Mouse (Mus musculus) kidney, embryonic 16.5 days (tissue): ENCODE measurements around the gene Lgsn. TPM values are rescaled to one million over a fixed set of nuclear protein-coding genes. Genes with fewer than 3 reads are reported as not detected.

Source experiments
- ATAC-seq: fragments of 200-750 bp; cut with Nextera tagmentation; 2 replicates; pipeline ENCODE4 v1.8.0; 2017; ENCODE audit warnings: moderate TSS enrichment; ENCODE audit not compliant: low FRiP score, low TSS enrichment
- H3K27ac ChIP-seq: fragments of 300-500 bp; sonication (generic); 2 replicates; pipeline ENCODE4 v1.5.1; 2014; ENCODE audit warnings: low read length
- H3K27me3 ChIP-seq: fragments of 300-500 bp; sonication (generic); 2 replicates; pipeline ENCODE4 v1.6.1; 2014; ENCODE audit warnings: low read length, control low read depth, mixed read lengths; ENCODE audit not compliant: insufficient read depth
- H3K36me3 ChIP-seq: fragments of 300-500 bp; sonication (generic); 2 replicates; pipeline ENCODE4 v1.6.1; 2014; ENCODE audit warnings: low read length, control low read depth, mixed read lengths; ENCODE audit not compliant: insufficient read depth
- H3K4me1 ChIP-seq: fragments of 300-500 bp; sonication (generic); 2 replicates; pipeline ENCODE4 v1.6.1; 2014; ENCODE audit warnings: low read length, control low read depth, mixed read lengths; ENCODE audit not compliant: insufficient read depth
- H3K4me2 ChIP-seq: fragments of 300-500 bp; sonication (generic); replicated peaks from 2 replicates; pipeline ENCODE4 v1.6.1; 2014; ENCODE audit warnings: low read depth, low read length
- H3K4me3 ChIP-seq: fragments of 300-500 bp; sonication (generic); 2 replicates; pipeline ENCODE4 v1.5.1; 2014; ENCODE audit warnings: mild to moderate bottlenecking, low read length
- H3K9ac ChIP-seq: fragments of 300-500 bp; sonication (generic); replicated peaks from 2 replicates; pipeline ENCODE4 v1.6.1; 2014; ENCODE audit warnings: low read length
- H3K9me3 ChIP-seq: fragments of 300-500 bp; sonication (generic); 2 replicates; pipeline ENCODE4 v1.6.1; 2016; ENCODE audit warnings: low read length, control low read depth
- WGBS: fragments of 180-500 bp; shearing (Covaris S2); extraction: QIAGEN DNeasy Blood & Tissue Kit; methylation state at CpG from one replicate; pipeline ENCODE4 v1.1.7; 2014; 5-methylcytosine and 5-hydroxymethylcytosine counted together
- polyA plus RNA-seq: library from polyadenylated mRNA; unstranded; fragments of >200 nt; fragmentation: Nextera tagmentation; extraction: Ambion mirVana; gene quantifications from 2 replicates; pipeline ENCODE4 v1.2.1, GENCODE M21; 2015

Gene Lgsn
- polyA plus RNA-seq, 1 experiment from 2014 or later, result not detected

DNA sequence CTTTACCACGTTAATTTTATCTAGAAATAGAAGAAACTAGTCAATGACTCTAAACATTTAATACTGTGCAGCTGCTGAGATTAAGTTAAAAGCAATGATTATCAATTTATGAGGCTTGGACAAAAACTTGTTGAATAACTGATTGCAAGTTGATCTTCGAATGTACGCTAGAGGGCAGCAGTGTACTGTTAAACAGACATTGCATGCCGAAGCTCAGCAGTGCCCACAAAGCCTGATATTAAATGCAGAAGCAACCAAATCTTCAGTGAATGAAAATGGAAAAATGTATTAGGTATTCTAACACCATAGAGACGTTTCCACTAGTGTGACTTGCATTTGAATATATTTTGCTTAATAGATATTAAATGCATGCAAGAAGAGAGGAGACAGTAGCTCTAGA lies 33.9 kb downstream of the Lgsn start:
- Histone ChIP-seq H3K27me3 (no peaks in the 10 kb centered on the region), H3K4me3 (no peak overlapping the region), H3K9me3 (no peaks in the 10 kb centered on the region), H3K36me3 (no peaks in the 10 kb centered on the region), H3K27ac (no peak overlapping the region), H3K4me1 (no peaks in the 10 kb centered on the region), H3K4me2 (no peak overlapping the region), H3K9ac (no peak overlapping the region)
- WGBS, result under 1% methylated on average over 5 of the region's 5 CpGs
- ATAC-seq, result no peak

DNA sequence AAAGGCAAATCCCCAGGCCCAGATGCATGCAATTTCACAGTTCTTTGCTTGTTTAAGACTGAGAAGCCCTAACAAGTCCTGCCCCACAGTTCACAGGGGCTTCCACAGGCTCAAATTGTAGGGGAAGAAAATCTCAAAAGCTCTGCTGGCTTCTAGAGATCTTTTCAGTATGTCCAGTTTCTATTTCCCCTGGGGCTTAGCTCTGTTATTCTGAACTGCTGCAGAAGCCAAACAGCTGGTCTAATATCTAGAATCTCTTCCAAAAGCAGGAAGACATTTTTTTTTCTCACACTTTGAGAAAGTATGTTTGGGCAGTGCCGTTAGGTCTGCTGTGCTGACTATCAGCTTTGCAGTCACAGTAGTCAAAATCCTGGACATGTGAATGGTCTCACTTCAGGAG lies 38.6 kb downstream of the Lgsn start:
- no peaks in the 10 kb centered on the region for H3K4me1 ChIP-seq
- no peak overlapping the region for H3K4me3 ChIP-seq
- H3K36me3 ChIP-seq, result no peaks in the 10 kb centered on the region
- ATAC-seq, result no peak
- 63% methylated on average over 1 of the region's 1 CpGs for WGBS
- H3K27me3 ChIP-seq, result no peaks in the 10 kb centered on the region
- no peaks in the 10 kb centered on the region for H3K9me3 ChIP-seq
- no peak overlapping the region for H3K9ac ChIP-seq
- no peak overlapping the region for H3K27ac ChIP-seq
- no peak overlapping the region for H3K4me2 ChIP-seq

DNA sequence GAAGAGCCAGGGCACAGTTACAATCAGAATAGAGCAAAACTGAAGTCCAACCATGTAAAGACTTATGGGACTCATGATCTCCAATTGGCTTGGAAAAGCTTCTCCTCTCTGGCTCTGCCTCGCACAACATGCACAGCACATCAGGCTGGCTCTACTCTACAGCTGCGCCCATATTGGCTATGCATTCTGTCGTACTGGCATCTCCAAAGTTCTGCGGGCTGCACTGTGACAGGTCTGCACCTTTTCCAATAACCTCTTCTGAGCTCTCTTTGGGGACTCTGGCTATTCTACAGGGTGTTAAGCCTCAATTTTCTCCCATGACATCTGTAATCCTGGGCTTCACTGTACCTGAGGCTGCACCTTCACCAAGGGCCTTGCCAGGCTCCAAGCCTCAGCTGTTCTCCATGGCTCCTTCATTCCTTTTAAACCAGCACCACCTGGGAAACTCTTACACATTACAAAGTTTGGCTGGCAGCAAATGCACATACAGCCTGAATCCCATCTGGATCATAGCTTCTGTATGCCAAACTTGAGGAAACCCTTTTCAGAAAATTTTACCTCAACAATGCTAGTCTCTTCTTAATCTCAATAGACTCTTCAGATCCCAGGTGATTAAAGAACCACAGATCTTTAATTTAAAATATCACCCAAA lies 44.5 kb downstream of the Lgsn start:
- Histone ChIP-seq H3K36me3 (no peaks in the 10 kb centered on the region), H3K4me3 (no peak overlapping the region), H3K27ac (no peak overlapping the region), H3K27me3 (no peaks in the 10 kb centered on the region), H3K4me1 (no peaks in the 10 kb centered on the region), H3K4me2 (no peak overlapping the region), H3K9ac (no peak overlapping the region), H3K9me3 (no peaks in the 10 kb centered on the region)
- WGBS, result 95% methylated on average over 4 of the region's 4 CpGs
- ATAC-seq, result no peak

DNA sequence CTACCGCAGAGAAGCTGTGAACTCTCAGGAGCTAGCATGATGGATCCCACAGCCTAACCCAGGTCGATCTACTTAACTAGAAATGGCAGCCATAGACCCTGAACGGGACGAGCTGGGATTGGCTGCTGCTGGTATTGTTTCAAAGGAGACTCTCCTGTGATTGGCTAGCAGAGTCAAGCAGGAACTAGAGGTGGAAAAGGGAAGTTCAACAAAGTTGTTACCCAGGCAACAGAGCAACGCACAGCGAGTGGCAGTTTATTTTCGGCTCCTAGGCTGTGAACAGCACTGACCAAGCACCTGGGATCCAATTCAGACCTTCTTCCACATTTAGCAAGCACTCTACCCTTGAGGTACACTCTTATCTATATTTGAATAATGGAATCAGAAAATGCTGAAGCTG lies 46.4 kb downstream of the Lgsn start, which contains the start of the genes 4931428L18Rik and Pih1d3:
4931428L18Rik (minus strand) TSS at position 121 of the 400 bp plus-strand sequence.
Pih1d3 (plus strand) TSS at position 275 of the 400 bp plus-strand sequence.
- no peak within 1 kb of the TSS for H3K27ac ChIP-seq
- no peaks in the 10 kb centered on the region for H3K36me3 ChIP-seq
- H3K4me3 ChIP-seq, result no peak within 1 kb of the TSS
- no peaks in the 10 kb centered on the region for H3K9me3 ChIP-seq
- no peaks in the 10 kb centered on the region for H3K27me3 ChIP-seq
- no peaks in the 10 kb centered on the region for H3K4me1 ChIP-seq
- H3K4me2 ChIP-seq, result no peak within 1 kb of the TSS
- WGBS, result 86% methylated on average over 7 of the region's 7 CpGs
- no peak for ATAC-seq
- no peak within 1 kb of the TSS for H3K9ac ChIP-seq

DNA sequence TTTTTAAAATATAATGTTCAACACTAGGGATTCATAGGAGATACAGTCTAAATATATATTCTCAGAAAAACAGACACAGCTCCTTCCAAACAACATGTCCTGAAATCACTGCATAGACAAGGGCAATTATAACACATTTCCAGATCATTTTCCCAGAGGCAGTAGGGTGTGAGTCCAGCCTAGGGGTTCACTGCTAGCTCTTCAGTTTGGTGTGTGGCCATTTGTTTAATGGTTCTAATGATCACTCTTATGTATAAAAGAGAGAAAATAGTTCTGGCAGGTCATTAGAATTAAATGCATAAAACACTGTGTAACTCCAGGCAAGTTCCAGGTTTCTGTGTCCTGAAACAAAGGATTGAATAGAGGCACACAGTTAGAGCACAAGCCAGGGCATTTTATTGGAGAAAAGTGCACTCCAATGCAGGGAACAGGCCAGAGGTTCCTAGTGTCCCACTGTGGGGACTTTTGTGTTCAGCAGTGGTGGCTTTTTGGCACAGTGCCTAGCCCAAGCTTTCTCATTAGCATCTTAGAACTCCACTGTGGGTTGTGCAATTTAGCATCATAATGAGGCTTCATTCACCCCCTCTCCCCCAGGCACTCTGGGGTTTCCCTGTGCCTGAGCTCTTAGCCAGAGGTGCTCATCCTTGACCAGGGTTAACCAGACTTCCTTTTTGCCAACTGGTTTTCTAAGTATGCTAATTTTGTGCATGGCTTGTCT lies 57.3 kb downstream of the Lgsn start:
- Histone ChIP-seq H3K4me2 (no peak overlapping the region), H3K9me3 (no peaks in the 10 kb centered on the region), H3K27me3 (no peaks in the 10 kb centered on the region), H3K9ac (no peak overlapping the region), H3K4me3 (no peak overlapping the region), H3K27ac (no peak overlapping the region), H3K36me3 (no peaks in the 10 kb centered on the region), H3K4me1 (no peaks in the 10 kb centered on the region)
- ATAC-seq, result peak; percentile 87; the same call in 1 of the 2 replicates

Other genes with a start within 250 kb of the Lgsn start
- gene AC153137.1, start 198.4 kb upstream of the Lgsn start, polyA plus RNA-seq, result not detected in 2 replicates
- gene 4931428L18Rik, start 46.3 kb downstream of the Lgsn start, polyA plus RNA-seq, result not detected in 2 replicates
- gene Pih1d3, start 46.4 kb downstream of the Lgsn start, polyA plus RNA-seq, result not detected in 2 replicates